Mouse (Mus musculus) layer of hippocampus, adult 11-12 months (tissue): ENCODE measurements around the gene Aldh3a2.
"Not testable (repeated sequence)": the region's sequence is repeated elsewhere in the genome, so short reads cannot be mapped to it uniquely, and the experiment has no call there.

Experiments used
- DNase-seq: peaks from one replicate; pipeline ENCODE4 v3.0.0; 2022; ENCODE audit warnings: low spot score

Aldh3a2 gene

DNA sequence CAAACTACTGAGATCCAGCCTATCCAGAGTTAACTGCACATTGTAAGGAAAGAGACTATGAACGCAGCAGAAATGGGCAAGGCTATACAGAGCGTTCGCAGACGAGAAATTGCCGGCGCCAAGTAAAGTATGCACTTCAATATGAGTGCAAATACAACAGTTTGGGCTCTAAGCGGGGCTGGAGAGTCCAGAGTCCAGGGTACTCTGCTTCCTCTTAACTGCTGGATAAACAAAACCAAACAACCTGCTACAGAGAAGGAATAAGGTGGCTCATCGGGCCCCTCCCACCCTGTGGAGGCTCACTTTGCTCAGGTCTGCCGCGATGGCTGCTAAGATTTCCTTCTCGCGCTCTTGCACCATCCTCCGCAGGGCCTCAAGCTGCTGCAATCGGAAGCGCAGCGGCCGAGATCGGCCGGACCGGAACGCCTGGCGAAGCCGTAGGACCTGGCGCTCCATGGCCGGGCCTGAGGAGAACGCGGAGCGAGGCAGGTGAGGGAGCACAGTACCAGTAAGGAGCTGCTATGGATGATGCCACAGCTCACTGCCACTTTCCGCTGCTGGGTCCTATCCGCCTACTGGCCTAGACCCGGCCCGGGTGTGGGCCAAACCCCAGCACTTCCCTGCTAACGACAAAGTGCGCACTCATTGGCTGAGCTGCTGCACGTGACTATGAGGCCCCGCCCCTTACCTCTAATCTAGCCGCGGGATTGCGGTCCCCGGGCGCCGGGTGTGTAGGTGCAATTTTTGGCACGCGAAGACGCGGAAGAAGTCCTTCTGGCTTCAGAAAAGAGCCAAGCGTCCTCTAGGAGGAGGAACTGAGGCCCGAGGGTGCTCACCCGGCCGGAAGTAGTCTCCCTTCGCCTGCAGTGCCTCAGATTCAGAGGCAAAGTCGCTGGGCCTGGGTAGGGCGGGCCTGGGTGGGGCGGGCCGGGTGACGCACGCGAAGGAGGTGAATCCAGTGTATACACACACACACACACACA lies at the start of gene Aldh3a2:
Gene Aldh3a2, minus strand, starts transcription at position 914 of the 983 bp plus-strand sequence.
- DNase-seq = peak; percentile 94

- no peak for DNase-seq
Measured at GRCm38 (mm10) chr11:61316864-61317263, 49.6 kb upstream of the Aldh3a2 start.

- DNase-seq = no peak
Measured at GRCm38 (mm10) chr11:61310321-61310720, 43.1 kb upstream of the Aldh3a2 start.

DNA sequence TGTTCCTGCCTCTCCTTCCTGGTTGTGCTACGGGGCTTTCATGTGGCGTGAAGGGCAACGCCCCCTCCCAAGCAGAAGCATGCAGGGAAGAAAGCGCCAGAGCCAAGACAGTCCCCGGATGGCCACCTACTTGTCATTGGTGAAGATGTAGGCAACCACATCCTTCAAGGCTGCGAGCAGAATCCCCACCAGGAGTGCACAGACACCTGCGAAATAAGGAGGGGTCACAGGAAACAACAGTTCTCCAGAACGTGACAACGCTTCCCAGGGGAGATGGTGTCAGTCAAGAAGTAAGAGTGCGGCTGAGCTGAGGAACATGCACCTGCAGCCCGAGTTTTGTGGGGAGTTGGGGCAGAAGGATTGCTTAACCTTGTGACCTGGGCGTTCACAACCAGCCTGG lies 42.6 kb upstream of the Aldh3a2 start:
- no peak for DNase-seq

DNA sequence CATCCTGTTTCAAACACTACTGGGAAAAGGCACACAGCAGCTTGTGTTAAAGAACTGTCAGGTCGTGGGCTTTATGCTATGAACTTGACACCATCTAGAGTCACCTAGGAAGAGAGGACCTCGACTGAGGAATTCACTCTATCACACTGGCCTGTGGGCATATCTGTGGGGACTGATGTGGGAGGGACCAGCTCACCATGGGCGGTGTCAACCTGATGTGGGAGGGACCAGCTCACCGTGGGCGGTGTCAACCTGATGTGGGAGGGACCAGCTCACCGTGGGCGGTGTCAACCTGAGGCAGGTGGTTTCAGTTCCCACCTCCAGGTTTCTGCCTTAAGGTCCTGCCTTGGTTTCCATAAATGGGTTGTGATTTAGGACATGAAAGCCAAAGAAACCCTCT lies 40.5 kb upstream of the Aldh3a2 start:
- DNase-seq = no peak

DNA sequence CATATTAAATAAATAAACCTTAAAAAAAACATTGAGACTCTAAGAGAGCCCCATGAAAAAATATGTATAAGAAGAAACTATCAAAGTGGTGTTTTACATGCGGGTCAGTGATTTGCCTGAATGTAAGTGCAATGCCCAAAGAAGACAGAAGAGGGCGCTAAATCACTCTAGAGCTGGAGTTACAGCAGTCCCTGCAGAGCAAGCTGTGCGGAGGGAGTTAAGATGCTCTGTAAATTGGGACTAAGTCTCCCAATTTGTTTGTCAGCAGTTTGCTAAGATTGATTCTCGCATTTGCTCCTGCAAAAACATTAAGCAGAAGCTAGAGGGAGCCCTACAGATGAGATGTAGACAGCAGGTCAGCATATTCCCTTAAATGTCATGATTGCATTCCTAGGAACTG lies 38.1 kb upstream of the Aldh3a2 start:
- peak; percentile 56 for DNase-seq

GRCm38 (mm10) chr11:61304535-61304934 lies 37.3 kb upstream of the Aldh3a2 start:
- not testable (repeated sequence) for DNase-seq

GRCm38 (mm10) chr11:61300716-61301392 lies 33.6 kb upstream of the Aldh3a2 start:
- no peak for DNase-seq

GRCm38 (mm10) chr11:61300205-61300604 lies 32.9 kb upstream of the Aldh3a2 start:
- no peak for DNase-seq

GRCm38 (mm10) chr11:61297901-61298300 lies 30.6 kb upstream of the Aldh3a2 start:
- DNase-seq = no peak

DNA sequence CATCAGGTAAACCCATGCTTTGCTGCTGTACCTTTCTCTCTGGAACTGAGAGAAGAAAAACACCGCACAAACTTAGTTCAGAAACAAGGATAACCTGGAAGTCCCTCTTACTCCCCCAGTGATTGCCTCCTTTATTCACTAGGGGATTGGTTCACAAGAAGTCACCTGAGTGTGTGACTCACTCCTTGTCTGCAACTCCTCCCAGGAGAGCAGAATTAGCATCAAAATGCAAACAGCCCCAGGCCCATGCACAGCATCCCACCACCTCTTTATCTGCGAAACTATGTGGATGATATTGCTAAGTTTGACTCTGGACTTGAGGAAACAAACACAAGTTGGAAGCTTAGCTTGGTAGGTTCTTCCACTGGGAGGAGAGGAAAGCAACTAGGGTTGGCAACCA lies 30.1 kb upstream of the Aldh3a2 start:
- DNase-seq = no peak

- no peak for DNase-seq
Measured at GRCm38 (mm10) chr11:61296556-61296955, 29.3 kb upstream of the Aldh3a2 start.

GRCm38 (mm10) chr11:61295556-61295955 lies 28.3 kb upstream of the Aldh3a2 start:
- no peak for DNase-seq

DNA sequence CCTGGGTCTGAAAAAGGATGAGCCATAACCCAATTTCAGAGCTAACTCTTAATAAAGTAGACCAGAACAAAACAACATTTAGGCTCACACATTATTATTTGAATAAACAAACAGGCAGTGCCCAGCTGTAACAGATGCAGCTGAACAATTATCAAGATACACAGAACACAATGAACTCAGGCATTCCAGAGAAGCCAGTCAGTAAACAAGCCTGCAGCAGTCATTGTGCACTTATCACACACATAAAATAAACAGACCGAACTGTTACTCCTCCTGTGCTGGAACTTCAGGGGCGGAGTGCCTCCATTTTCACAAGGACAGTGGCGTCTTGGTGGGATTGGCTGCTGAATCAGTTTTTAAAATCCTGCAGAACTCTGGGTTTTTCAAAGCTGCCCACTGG lies 27.2 kb upstream of the Aldh3a2 start:
- no peak for DNase-seq

GRCm38 (mm10) chr11:61293251-61293650 lies 26.0 kb upstream of the Aldh3a2 start:
- DNase-seq = no peak

DNA sequence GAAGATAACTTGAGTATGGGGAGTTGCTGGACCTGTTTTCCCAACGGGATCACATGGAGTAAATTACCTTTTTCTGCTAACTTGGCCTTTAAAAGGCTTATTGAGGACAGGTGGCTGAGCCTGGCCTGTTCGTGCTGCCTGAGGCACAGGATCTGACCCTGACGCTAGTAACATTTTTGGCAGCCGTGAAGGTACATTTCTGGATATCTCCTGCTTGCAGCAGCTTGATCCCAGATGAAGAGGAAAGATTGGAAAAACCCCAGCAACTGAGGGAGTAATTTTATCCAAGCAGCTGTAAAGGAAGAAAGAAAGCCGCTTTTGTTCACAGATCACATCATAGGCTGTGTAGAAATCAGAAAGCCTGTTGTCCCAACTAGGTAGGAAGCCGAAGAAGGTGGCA lies 17.1 kb upstream of the Aldh3a2 start:
- no peak for DNase-seq

DNA sequence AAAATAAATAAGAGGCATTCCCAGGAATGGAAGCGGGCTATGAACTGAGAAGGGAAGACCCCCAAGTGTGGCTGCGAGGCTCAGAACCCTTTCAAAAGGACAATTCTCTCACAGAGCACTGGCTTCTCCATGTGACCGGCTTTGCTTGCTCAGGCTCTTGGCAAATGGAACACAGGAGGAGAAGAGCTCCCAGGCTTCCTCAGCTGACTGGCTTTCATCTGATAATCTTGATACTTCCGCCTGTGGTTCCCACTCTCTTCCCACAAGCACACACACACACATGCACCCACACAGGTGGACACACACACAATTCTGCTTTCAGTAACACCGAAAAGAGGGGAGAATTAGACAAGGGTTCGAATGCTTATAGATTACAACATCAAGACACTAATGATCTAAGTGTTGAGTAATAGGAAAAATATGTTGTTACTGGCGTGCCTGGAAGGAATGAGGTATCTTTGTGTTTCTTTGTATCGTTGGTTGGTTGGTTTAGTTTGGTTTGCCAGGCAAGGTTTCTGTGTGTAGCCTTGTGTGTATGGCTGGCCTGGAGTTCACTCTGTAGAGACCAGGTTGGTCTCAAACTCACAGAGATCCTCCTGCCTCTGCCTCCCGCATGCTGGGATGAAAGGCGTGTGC lies 16.3 kb upstream of the Aldh3a2 start:
- DNase-seq = no peak

GRCm38 (mm10) chr11:61278445-61279077 lies 11.3 kb upstream of the Aldh3a2 start:
- no peak for DNase-seq

DNA sequence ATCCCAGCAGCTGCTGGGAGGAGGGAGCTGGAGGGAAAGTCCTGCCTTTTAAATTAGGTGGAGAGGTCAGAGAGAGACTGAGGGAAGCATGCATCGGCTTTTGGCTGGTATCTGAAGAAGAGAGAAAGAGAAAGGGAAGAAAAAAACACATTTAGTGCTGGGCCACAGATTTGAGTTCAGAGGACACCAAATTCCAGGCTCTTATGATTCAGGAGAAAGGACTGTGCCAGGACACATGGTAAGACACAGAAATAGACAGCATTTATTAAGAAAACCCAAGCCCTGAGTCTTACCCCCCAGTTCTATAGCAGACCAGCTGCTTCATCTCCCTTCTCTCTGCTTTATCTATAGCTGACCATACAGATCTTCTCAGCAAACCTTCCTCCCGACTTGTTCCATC lies 10.7 kb upstream of the Aldh3a2 start:
- DNase-seq = no peak

GRCm38 (mm10) chr11:61276482-61276881 lies 9.2 kb upstream of the Aldh3a2 start:
- no peak for DNase-seq

- no peak for DNase-seq
Measured at GRCm38 (mm10) chr11:61275106-61275505, 7.8 kb upstream of the Aldh3a2 start.

DNA sequence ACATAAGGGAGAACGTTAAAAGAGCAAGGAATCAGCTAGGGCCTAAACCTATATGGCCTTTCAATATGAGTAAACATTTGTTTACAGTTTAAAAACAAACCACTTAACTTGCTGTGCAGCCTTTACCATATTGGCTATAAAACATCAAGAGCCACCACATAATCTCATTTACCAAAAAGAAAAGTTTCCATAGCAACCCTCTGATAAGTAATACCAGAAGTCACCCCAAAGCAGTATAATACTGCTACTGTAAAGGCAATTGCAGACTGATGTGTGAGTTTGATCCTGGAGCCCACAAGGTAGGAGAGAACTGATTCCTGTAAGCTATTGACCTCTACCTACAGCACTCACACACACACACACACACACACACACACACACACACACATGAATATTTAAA lies 7.2 kb upstream of the Aldh3a2 start:
- DNase-seq = no peak
